ENCODE assay signal across 9 mouse cellular contexts in genomic region chr12:104939372-104940026, GRCm38 (mm10).
DNase-seq lines count a peak whose midpoint lies in the region; ATAC-seq and TF ChIP-seq lines count a peak whose summit lies in the region.
"Had no signal": no experiment of that assay in that cellular context is flagged by ENCODE, and none has a peak within 500 bp of the region (broad histone marks: within the 10 kb centered on the region; RNA-seq: fewer than 3 reads in every experiment).

No protein-coding gene starts in this region.

- DNase-seq in G1E (ENCODE audit: low spot score) = peak; percentile 73
- peak; percentile 39 for DNase-seq in c-Kit-positive CD71-positive TER-119-negative erythroid progenitor cells, embryonic 14.5 days (ENCODE audit: low read depth)
- DNase-seq in forebrain, embryonic 11.5 days (ENCODE audit: low spot score) = peak; percentile 89
- peak; percentile 76 to 85 for DNase-seq in heart, postnatal 36 days
- peak; percentile 81 for DNase-seq in layer of hippocampus, adult 11-12 months (ENCODE audit: low spot score)
- peak; percentile 61 to 63 for DNase-seq in lung, adult 18-20 months
- peak; percentile 60 for DNase-seq in thymus, postnatal 14 days

- no peaks in the 10 kb centered on the region; the same call in 1 of the 2 replicates for H3K9me3 ChIP-seq in G1E (replicated peaks)
- peaks cover 5% of the 10 kb centered on the region; the same call in 1 of the 2 replicates for H3K9me3 ChIP-seq in forebrain, embryonic 11.5 days (ENCODE audit: control insufficient read depth, low read length)

- H3K27me3 ChIP-seq in G1E (ENCODE audit: insufficient read depth, low read length) = no peaks in the 10 kb centered on the region
- no peaks in the 10 kb centered on the region for H3K27me3 ChIP-seq in forebrain, embryonic 11.5 days (ENCODE audit: control insufficient read depth, insufficient read depth, low read length)

- H3K4me1 ChIP-seq in G1E (ENCODE audit: insufficient read depth, low read depth, low read length) = no peaks in the 10 kb centered on the region
- H3K4me1 ChIP-seq in forebrain, embryonic 11.5 days (replicated peaks; ENCODE audit: control insufficient read depth, insufficient read depth, low read length) = no peaks in the 10 kb centered on the region

- no peak overlapping the region for H3K4me2 ChIP-seq in forebrain, embryonic 11.5 days (ENCODE audit: low read depth, low read length, severe bottlenecking)

- WGBS in forebrain, embryonic 11.5 days = 35% methylated on average over 13 of the region's 13 CpGs

- intact Hi-C loops in heart, postnatal 36 days (cut with DNase I) = loop anchor here (1.0 to 5.0 kb wide), 5 partner anchors 97 to 499 kb away; no protein-coding TSS in a partner anchor

- H3K9ac ChIP-seq in forebrain, embryonic 11.5 days (ENCODE audit: low read length) = no peak overlapping the region

- no peak overlapping the region for H3K4me3 ChIP-seq in G1E (ENCODE audit: low read depth, low read length)
- H3K4me3 ChIP-seq in forebrain, embryonic 11.5 days (ENCODE audit: low read depth, low read length) = no peak overlapping the region

- no peak overlapping the region for H3K27ac ChIP-seq in forebrain, embryonic 11.5 days (ENCODE audit: low read depth, low read length)
- H3K27ac ChIP-seq: macrophage had no signal

- H3K36me3 ChIP-seq in G1E (replicated peaks) = peaks cover 95% of the 10 kb centered on the region
- H3K36me3 ChIP-seq in forebrain, embryonic 11.5 days (ENCODE audit: control insufficient read depth, insufficient read depth, low read length) = no peaks in the 10 kb centered on the region

- ATAC-seq in G1E (ENCODE audit: extremely low read depth, insufficient number of reproducible peaks, low FRiP score, poor library complexity, severe bottlenecking) = peak; percentile 83
- ATAC-seq in forebrain, embryonic 11.5 days (replicated peaks; ENCODE audit: low FRiP score) = peak; percentile 81
- ATAC-seq in neutrophil, adult 5-6 weeks (ENCODE audit: extremely low read depth, insufficient number of reproducible peaks, low FRiP score, poor library complexity, severe bottlenecking) = peak; percentile 40; the same call in 1 of the 2 replicates

- peak; percentile 96 for TF ChIP-seq CTCF in G1E (IDR thresholded peaks at IDR 0.05; ENCODE audit: low read depth, low read length)

Comparison
In these comparisons a context has a peak if more than half of its experiments do, and no peak if none do; other contexts are left out.
1. DNase-seq: peak in every context shown above with its lines; median percentile 89 in forebrain, embryonic 11.5 days; 81 in layer of hippocampus, adult 11-12 months; 80 in heart, postnatal 36 days; 73 in G1E; 62 in lung, adult 18-20 months; 60 in thymus, postnatal 14 days; 39 in c-Kit-positive CD71-positive TER-119-negative erythroid progenitor cells, embryonic 14.5 days.